Mouse (Mus musculus) heart, postnatal 10 days (tissue): ENCODE data around the gene Cdc45. TPM values are rescaled to one million over a fixed set of nuclear protein-coding genes. Genes with fewer than 3 reads are reported as not detected.

ENCODE experiments used
- DNase-seq, 2 experiments: peaks; one replicate each; pipeline ENCODE4 v3.0.0; 2021
- intact Hi-C: fragments of 180-260 bp; cut with DNase I; formaldehyde crosslinking; loops from one replicate; pipeline ENCODE4 v1.15.1; 2025
- total RNA-seq, 2 experiments: library from RNA; stranded (reverse); gene quantifications; 2 replicates each; pipeline ENCODE4 v1.2.3; 2021

Cdc45 gene
- total RNA-seq, 2 experiments from 2014 or later: 8.6 to 9.9 TPM

GRCm38 (mm10) chr16:18796645-18797044, 15.1 kb downstream of the Cdc45 start:
- DNase-seq: no peak
- intact Hi-C loops: loop anchor here (5.0 to 10.0 kb wide), 3 partner anchors 79 to 352 kb away; partner anchors contain the start of genes Gm49601 and Sept5

DNA sequence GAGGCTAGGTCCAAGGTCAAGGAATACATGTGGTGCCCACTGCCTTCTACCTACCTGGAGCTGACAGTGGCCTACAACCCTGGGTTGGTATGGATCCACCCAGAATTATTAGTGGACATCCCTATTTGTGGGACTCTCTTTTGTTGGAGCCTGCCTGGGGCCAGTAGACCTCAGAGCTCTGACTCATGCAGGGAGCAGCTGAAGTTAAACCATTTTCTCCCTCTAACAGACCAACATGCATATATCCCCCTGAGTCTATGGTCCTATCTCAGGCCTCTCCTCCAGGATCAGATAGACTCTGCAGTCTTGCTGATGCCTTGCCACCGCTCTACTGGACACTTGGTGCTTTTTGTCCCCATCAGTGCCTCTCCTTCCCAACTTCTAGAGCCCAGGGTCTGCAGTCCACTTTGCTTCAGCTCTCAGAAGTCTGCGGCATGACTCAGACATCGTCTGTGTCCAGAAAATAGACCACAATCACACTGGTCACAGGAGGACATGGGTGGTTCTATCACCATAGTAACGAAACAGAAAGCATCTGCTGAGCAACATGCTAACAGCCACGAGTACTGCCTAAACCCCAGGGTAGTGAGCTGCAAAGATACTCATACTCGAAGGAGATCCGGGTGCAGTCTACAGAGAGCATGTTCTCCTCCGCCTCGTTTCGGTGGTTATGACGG, 16.4 kb downstream of the Cdc45 start:
- intact Hi-C loops: loop anchor here (5.0 to 10.0 kb wide), 3 partner anchors 78 to 351 kb away; partner anchors contain the start of genes Gm49601 and Sept5
- no peak for DNase-seq

DNA sequence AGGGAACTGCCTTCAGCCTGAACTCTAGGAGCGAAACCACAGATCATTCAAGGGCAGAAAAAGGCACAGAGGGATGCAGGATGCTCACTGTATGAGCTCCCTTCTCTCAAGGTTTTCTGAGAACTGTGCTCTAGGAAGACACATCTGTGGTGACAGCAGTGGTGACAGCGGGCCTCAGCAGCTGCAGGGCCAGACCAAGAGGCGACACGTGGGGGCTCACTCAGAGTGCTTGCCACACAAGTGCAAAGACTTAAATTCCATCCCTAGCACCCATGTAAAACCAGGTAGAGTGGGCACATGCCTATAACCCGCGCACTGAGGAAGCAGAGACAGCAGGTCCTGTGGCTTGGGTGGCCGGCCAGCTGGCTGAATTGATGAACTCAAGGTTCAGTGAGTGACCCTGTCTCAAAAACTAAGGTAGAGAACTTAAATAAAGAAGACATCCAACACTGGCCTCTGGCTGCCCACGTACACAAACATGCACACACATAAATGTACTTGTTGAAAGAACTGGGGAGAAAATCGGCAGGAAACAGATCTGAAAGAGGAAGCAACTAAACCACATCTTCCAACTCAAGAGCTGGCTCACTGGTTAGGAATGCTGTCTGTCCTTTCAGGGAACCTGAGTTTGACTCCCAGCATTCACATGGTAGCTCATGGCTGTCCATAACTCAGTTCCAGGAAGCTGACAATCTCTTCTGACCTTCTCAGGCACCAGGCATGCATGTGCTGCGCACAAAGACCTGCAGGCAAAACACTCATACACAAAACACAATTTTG, 23.0 kb downstream of the Cdc45 start:
- intact Hi-C loops: no loop called here
- no peak for DNase-seq

DNA sequence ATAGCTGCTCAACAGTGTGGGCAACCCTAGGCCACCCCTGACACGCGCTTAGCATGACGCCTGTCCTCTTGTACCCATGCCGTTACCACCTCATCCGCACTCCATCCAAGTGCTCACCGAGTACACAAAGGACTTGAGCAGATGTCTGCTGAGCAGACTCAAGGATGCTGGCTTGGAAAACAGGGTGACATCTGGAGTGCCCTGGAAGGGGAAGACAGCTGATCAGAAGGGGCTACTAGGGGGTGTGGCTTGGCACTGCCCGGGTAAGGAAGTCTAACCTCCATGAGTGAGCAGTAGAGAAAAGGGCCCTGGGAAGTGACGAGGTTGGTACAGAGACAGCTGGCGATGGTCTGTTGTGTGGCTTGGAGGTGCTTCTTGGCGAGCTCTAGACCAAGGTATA, 25.1 kb downstream of the Cdc45 start:
- no peak for DNase-seq
- intact Hi-C loops: no loop called here

DNA sequence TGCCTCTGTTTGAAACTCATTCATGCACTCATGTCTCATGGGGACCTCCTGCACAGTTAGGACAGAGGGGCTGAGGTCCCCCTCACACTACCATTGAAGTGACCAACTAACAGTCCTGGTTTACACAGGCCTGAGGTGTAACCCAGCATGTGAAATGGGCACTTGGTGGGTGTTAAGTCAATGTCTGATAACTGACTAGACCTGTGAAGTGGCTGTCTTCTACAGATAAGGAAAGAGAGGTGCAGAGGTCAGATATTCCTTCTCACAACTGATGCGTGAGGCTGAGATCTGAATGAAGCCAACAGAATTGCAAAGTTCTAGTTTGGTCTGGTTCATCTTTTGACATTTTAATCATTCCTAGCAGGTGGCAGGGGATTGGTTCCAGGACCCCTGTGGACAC, 26.3 kb downstream of the Cdc45 start:
- intact Hi-C loops: no loop called here
- no peak for DNase-seq

DNA sequence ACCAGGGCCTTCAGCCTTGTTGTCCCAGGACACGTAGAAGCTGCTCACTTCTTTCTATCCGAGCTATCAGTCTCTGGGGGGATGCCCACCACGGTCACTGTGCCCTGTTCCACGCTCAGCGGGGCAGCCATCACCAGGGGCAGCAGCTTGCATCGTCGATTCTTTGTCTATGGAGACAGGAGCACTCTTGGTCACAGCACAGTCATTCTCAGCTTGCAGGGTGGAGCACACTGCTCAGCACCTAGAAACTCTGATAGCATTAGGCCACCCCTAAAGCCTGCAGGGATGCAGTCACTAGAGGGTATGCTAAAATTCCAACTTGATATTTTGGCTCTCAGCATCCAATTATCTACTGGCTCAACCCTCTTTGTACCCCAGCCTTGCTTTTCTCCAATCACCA, 26.8 kb downstream of the Cdc45 start:
- intact Hi-C loops: no loop called here

DNA sequence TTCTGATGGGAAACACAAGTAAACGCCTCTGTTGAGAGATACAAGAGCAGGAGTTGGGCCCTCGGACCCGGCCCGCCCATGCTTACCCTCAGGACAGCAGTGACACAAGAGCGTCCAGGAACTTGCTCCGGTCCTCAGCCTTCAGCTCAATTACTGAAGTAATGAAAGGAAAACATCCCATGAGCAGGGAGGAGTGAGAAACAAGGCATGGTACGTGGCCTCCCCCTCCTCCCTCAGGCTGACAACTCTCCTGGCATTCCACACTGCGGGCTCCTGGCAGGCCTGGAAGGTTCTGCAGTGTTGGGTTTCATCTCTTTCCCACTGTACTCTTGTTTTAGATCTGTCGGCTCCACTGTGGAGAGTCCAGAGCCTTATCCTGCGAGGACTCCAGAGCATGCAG, 30.0 kb downstream of the Cdc45 start:
- DNase-seq: no peak
- intact Hi-C loops: no loop called here

More for the DNA sequence above, 26.8 kb downstream of the Cdc45 start:
- DNase-seq: no peak

- intact Hi-C loops: loop anchor here (2.0 kb wide), 1 partner anchor 76 kb away; no protein-coding TSS in a partner anchor
These were observed 33.3 kb downstream of the Cdc45 start for GRCm38 (mm10) chr16:18778461-18778860.

DNA sequence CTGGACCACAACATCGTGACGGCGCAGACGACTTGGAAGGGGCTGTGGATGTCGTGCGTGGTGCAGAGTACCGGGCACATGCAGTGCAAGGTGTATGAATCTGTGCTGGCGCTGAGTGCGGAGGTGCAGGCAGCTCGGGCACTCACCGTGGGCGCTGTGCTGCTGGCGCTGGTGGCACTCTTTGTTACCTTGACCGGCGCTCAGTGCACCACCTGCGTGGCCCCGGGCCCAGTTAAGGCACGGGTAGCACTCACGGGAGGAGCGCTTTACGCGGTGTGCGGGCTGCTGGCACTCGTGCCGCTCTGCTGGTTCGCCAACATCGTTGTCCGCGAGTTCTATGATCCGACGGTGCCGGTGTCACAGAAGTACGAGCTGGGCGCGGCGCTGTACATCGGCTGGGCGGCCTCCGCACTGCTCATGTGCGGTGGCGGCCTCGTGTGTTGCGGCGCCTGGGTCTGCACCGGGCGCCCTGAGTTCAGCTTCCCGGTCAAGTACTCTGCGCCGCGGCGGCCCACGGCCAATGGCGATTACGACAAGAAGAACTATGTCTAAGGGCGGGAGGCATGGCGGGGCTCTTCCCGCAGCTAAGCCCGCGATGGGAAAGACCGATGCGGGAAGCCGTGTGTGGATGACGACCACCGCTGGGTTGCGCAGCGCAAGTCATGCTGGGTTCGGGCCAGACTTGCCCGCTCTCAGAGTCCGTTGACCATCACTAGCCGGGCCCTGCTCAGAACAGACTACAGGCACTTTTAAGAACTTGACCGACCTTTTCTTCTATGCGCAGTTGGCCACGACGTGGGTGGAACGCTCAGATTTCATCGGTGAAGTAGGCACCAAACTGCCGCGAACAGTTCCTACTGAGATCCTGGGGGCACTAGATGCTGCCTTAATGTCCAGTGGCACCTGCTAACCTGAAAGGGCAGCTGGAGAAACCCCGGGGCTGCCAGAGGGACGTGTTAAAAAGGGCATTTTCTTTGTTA, 34.4 kb downstream of the Cdc45 start:
- DNase-seq: peak in 1 of 2 experiments; percentile 20
- intact Hi-C loops: loop anchor here (2.0 kb wide), 2 partner anchors 31 to 75 kb away; no protein-coding TSS in a partner anchor

More at GRCm38 (mm10) chr16:18778461-18778860, 33.3 kb downstream of the Cdc45 start:
- DNase-seq: no peak

DNA sequence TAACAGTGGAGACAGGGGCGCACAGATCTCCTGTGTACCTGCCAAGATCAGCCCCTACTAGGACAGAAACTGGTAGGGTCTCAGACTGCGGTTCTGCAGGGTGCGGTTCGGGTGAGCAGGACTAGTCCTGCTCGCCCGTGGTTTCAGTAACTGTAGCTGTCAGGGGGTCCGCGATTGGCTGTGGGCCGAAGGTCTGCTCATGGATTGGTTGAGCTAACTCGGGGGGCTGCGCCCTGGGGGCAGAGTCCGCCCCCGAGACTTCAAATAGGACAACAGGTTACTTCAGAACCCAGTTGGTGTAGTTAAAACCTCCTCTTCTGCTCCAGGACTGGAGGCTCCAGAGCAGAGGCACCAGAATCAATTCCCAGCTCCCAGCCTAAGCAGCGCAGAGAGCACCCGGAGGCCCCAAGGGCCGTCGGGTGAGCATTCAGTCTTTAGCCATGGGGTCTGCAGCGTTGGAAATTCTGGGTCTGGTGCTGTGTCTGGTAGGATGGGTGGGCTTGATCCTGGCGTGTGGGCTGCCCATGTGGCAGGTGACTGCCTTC, 35.2 kb downstream of the Cdc45 start, which contains the start of gene Cldn5:
Gene Cldn5, plus strand, starts transcription at position 292 of the 545 bp plus-strand sequence.
- DNase-seq: peak; percentile 63 to 68

GRCm38 (mm10) chr16:18775621-18776555, 35.9 kb downstream of the Cdc45 start:
- intact Hi-C loops: loop anchor here (1.0 to 2.0 kb wide), 2 partner anchors 29 to 43 kb away; no protein-coding TSS in a partner anchor
- DNase-seq: peak; percentile 45 to 61

More for the DNA sequence above, 35.2 kb downstream of the Cdc45 start, which contains the start of gene Cldn5:
- intact Hi-C loops: loop anchor here (1.0 to 2.0 kb wide), 2 partner anchors 30 to 43 kb away; no protein-coding TSS in a partner anchor

DNA sequence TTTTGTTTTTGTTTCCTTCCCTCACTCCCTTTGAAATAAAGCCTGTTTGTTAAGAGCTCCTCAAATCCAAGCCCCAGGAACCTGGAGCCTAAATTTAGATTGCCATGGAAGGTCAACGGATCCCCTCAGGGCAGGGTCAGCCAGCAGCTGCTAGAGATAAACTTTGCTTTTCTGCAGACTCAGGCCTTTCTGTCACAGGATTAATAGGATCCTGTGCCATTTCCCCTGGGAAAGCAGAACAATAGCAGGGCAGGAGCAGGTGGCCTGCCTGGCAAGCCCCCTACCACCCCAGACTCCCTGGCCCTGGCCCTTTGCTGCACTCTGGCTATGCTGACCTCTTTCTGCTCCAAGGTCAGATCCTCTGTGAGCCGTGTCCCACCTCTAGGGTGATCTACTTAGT, 37.9 kb downstream of the Cdc45 start:
- intact Hi-C loops: no loop called here

DNA sequence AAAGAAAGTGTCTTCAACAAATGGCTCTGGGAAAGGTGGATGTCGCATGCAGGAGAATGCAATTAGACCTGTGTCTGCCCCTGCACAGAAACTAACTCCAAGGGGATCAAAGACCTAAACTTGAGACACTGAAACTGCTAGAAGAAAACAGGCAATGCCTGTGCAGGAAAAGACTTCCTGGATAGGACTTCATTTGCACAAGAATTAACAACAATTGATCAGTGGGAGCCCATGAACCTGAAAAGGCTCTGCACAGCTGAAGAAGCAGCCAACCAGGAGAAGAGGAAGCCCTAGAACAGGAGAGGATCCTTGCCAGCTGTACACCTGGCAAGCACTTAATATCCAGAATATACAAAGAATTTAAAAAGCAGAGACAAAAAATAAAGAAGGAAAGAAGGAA, 42.3 kb downstream of the Cdc45 start:
- no peak for DNase-seq
- intact Hi-C loops: no loop called here

More for the DNA sequence above, 37.9 kb downstream of the Cdc45 start:
- DNase-seq: no peak

DNA sequence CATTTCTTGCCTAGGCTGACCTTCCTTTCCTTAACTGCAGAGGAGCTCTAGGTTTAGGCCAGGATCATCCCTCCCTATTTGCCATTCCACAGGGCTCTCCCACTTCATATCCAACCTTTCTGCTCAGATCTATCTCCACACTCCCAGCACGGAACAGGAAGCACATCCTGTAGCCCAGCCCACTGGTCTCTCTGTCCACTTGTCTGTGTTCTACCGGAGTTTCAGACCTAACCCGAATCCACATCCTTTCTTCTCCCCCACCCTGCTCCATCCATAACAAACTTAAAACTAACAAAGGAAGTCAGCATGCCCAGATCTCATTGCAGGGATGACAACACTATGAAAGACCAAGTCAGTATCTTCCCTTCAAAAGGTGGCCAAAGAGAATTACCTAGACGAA, 45.4 kb downstream of the Cdc45 start:
- DNase-seq: no peak
- intact Hi-C loops: no loop called here

GRCm38 (mm10) chr16:18762960-18763359, 48.8 kb downstream of the Cdc45 start:
- DNase-seq: no peak
- intact Hi-C loops: no loop called here

- no peak for DNase-seq
- intact Hi-C loops: no loop called here
These were observed 50.1 kb downstream of the Cdc45 start for GRCm38 (mm10) chr16:18761734-18762133.

DNA sequence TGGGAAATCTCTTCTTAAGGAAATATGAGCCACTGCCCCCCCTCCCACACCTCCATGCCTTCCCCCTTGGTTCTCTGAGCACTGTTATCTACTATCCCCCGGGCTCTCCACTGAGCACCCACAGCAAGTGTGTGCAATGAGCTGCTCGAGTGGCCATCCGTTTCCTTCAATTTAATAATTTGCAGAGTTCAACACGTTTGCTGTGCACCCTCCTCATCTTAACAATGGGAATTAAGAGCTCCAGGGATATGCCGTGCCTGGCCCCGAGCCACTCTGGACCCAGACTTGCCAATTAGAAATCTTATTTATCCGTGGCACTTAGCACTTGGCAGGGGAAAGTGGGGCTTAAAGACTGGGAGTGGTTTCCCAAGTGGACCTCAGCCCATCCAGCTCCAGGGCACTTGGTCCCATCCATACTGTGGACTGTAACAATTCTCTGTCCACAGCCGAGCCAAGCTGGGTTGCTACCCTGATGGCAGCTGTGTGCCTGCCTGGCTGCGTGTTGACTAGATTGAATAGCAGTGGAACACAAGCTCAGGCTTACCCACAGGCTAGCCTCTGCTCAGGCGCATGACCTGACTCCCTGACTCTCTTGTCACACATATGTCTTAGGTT, 59.8 kb downstream of the Cdc45 start:
- intact Hi-C loops: no loop called here
- DNase-seq: no peak

- intact Hi-C loops: no loop called here
- DNase-seq: no peak
These were observed 60.7 kb downstream of the Cdc45 start for GRCm38 (mm10) chr16:18751101-18751500.
